Mouse (Mus musculus) heart, adult 2 months (tissue): ENCODE data around the gene Zfhx3.

Experiments
- CTCF ChIP-seq: fragments of 200-600 bp; IDR thresholded peaks from 2 replicates; pipeline ENCODE4 v1.8.1; 2022; ENCODE audit warnings: antibody characterized with exemption, mild to moderate bottlenecking, moderate library complexity
- EP300 ChIP-seq: fragments of 200-500 bp; IDR thresholded peaks from 2 replicates; pipeline ENCODE4 v1.6.1; 2011; ENCODE audit warnings: low read depth, low read length, control low read depth; ENCODE audit not compliant: insufficient read depth
- POLR2A ChIP-seq: fragments of 200-500 bp; IDR thresholded peaks from 2 replicates; pipeline ENCODE4 v1.6.1; 2011; ENCODE audit warnings: mild to moderate bottlenecking, low read depth, low read length, control low read depth; ENCODE audit not compliant: insufficient read depth

DNA sequence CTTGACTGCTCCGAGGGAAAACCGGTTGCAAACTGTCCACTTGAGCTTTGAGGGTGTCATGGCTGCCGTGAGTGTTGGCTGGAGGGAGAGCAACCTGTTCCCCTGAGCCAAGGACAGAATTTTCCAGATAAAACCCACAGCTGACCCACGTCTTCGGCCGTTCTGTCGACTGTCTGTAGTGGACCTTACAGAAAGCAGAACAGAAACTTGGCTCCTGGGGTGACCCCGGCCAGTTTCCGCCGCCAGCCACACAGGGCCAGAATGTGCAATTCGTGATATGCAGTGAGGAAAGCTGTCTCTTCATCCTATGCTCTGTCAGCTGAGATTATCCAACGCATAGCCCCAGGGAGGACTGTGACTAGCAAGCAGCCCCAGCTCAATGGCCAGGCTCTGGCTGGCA lies 968.4 kb downstream of the Zfhx3 start:
- TF ChIP-seq CTCF (no peak), POLR2A (no peak), EP300 (no peak)
